Mouse (Mus musculus) left cerebral cortex, adult 8-10 months (tissue): ENCODE measurements around the gene Ubald1. TPM values are rescaled to one million over a fixed set of nuclear protein-coding genes. Genes with fewer than 3 reads are reported as not detected.

Experiments
- DNase-seq, 2 experiments: peaks; one replicate each; pipeline ENCODE4 v3.0.0; 2022; ENCODE audit warnings: low spot score in 2 of 2
- total RNA-seq, 4 experiments: library from RNA; stranded (reverse); gene quantifications; 2 replicates each; pipeline ENCODE4 v1.2.4; 2022

Gene Ubald1
- 10 to 100 TPM; 74.5 to 92.0 (median 80.8) TPM for total RNA-seq

DNA sequence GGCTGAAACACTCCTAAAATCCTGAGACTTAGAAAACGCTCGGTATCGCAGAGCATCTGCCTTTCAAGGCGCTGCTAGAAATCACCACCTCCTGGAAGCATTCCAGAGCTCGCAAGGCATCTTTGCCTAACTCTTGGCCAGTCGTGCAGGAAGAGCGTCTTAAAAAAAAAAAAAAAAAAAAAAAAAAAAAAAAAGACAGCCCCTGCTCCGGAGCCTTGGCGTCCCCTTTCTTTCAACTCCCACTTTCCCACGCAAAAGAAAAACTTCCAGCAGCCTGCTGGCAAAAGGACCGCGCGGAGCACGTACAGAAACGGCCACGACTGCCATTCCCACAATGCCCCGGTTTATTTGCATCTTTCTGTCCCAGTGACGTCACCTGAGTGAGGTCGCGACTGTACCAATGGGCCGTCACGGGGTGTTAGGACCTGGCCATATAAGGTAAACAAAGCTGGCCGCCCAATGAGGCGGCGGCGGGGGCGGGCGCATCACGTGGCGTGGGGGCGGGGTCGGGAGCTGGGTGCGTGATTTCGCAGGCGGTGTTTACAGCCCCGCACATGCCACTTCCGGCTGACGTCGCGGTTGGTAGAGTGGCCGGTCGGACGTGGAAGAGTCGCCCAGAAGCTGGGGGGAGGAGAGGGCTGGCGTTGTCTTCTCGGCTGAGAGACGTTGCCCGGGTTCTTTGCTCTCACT, at the start of gene Ubald1:
Gene Ubald1, minus strand, starts transcription at position 180 of the 690 bp plus-strand sequence.
- peak; percentile 87 to 100 for DNase-seq

- DNase-seq: no peak
Observed at GRCm38 (mm10) chr16:4928474-4928873, 48.4 kb upstream of the Ubald1 start.

DNA sequence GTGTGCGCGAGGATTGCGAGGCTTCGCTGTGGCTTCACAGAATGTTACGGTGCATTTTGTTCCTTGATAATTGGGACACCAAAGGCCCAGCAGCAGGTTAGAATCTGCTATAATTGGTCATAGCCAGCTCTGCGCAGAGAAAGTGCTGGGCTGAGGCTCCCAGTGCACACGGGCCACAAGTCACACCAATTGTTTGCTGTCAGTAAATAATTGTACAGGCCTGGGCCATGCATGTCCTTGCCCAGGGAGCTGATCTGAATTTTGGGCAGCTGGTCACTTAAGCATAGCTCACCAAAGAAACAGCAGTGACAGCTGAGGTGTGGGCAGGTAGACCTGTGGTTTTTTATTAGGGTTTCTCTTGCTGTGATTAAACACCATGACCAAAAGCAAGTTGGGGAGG, 47.9 kb upstream of the Ubald1 start:
- DNase-seq: no peak

GRCm38 (mm10) chr16:4923996-4924395, 43.9 kb upstream of the Ubald1 start:
- no peak for DNase-seq

DNA sequence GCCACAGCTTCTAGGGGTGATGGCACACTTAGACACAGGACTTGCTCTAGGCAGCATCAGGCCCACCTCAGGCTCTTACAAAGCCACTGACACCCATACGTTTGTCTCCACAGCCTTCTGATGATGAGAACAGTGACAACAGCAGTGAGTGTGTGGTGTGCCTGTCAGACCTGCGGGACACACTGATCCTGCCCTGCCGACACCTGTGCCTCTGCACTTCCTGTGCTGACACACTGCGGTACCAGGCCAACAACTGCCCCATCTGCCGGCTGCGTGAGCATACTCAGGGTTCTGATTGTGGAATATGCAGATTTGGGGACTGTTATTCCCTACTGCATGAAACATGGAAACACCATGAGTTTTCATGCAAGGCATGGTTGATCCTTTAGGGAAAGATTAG, 42.4 kb upstream of the Ubald1 start:
- no peak for DNase-seq

- no peak for DNase-seq
Observed at GRCm38 (mm10) chr16:4920556-4920955, 40.4 kb upstream of the Ubald1 start.

DNA sequence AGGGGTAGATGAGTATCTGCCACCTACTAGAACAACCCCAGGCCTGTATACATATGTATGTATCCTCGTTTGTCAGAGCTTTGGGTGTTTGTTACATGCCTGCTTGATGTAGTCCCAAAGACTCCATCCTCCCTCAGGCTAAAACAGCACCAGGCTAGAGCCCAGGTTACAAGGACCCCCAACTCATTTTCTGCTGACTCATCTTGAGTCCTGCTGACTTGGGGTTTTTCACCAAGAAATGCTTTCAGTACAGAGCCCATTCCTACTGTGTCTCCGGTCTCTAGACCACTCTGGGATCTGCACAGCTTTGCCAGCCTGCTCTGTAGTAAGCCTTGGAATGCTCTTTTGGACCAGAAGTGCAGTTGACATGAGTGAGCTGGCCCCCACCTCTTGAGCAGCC, 36.5 kb upstream of the Ubald1 start:
- DNase-seq: no peak

DNA sequence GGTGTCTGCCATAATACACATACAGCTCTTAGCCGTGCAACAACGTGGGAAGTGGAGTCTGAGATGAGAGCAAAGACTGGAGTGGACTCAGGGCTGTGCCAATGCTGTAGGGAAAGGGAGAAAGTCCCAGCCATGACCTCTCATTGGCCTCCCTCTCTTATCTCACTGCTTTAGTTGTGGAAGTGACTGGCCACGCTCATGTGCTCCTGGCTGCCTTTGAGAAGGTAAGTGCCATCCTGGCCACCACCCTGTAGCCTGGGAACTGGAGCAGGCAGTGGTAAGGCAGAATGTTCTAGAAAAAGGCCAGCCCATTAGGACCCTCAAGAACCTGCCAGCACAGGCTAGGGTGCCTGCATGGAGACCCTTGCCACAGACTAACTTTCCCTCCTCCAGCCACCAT, 35.8 kb upstream of the Ubald1 start:
- no peak for DNase-seq

DNA sequence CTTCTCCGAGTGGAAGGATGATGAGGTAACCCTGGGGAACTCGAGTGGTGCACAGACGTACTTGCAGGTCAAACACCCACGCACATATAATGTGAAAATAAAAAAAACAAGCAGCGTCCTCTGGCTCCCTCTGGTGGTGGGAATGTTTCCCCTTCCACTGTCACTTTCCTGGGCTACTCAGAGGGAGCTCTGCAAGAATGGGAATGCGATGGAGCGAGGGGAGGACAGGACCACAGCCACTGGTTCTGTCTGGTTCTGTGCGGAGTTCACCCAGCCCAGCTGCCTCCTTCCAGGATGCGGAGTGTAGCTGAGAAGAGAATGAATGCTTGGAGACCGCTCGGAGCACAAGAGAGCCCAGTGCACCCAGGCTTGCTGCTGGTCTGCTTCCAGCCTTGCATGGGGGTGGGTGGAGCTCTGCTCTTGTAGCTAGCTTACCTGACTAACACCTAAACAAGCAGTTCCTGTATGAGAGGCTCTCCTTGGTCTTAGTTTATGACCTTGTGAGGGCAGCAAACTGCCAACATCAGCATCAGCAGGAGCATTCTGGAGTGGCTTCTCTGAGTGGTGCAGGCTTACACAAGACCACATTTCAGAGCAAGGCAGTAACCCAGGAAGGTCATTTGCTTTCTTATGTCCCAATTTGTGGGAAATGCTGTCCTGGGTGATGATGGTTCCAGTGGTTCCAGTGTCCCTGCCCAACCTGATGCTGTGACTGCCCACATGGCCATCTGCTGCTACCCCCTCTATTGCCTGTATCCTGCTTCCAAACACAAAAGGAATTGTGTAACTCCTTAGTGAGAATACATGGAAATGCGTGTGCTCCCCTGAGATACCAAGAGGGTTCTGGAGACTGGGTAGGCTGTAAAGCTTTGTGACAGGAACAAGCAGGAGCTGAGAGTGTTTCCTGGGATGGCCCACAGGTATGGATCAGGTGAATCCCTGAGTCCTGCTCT, 33.9 kb upstream of the Ubald1 start:
- DNase-seq: peak; percentile 78 to 84

- no peak for DNase-seq
Observed at GRCm38 (mm10) chr16:4912907-4913782, 33.0 kb upstream of the Ubald1 start.

DNA sequence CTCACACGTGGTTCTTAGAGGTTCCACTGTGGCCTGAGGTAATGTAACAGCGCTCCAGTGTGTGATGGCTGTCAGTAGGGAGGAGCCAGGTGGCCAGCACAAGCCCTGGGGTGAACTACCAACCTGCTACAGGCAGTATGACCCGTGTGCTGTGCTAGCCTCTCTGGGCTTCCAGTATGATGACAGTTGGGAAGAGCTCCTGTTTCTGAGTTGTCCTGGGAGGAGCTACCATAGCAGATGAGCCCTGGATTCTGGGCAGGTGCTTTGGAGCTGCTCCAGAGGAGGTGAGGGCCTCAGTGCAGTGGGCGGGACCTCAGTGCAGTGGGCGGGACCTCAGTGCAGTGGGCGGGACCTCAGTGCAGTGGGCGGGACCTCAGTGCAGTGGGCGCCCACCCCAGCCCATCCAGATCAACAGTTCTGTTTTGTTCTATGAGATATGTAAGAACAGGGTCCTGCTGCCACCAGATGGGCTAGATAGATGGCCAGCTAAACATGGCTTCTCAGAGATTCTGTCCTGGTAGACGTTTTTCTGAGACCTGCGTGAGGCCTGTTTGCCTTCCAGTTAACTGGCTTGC, 32.0 kb upstream of the Ubald1 start:
- DNase-seq: no peak

GRCm38 (mm10) chr16:4910758-4911157, 30.6 kb upstream of the Ubald1 start:
- DNase-seq: no peak

- DNase-seq: no peak
Observed at GRCm38 (mm10) chr16:4909745-4910144, 29.6 kb upstream of the Ubald1 start.

DNA sequence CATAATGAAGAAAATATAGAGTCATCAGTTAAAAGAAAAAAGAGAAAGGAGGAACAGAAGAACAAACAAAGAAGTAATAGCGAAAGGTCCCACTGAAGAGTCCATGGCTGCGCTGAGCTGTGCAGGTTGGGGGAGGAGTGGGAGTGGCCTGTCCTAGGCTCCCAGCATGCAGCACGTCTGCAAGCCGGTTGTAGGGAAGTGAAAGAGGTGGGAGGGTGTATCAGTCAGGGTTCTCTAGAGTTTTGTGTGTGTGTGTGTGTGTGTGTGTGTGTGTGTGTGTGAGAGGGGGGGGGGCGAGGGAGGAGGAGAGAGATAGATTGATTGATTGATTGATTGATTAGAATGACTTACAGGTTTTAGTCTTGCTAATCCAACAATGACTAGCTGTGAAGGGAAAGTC, 27.9 kb upstream of the Ubald1 start:
- DNase-seq: no peak

DNA sequence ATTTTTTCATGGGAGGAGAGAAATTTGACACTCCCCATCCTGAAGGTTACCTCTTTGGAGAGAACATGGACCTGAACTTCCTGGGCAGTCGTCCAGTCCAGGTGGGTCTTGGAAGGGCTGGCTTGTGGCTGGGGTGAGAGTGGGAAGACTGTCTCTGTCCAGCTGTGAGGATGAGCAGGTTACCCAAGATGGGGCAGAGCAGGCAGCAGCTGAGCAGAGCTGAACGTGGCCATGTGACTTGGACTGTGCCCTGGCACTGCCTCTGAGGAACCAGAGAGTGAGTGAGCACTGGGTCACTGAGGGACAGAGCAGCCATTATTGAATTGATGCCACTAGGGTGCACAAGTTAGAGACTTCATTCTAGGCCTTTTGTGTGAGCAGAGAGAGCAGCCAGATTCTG, 27.3 kb upstream of the Ubald1 start:
- no peak for DNase-seq

DNA sequence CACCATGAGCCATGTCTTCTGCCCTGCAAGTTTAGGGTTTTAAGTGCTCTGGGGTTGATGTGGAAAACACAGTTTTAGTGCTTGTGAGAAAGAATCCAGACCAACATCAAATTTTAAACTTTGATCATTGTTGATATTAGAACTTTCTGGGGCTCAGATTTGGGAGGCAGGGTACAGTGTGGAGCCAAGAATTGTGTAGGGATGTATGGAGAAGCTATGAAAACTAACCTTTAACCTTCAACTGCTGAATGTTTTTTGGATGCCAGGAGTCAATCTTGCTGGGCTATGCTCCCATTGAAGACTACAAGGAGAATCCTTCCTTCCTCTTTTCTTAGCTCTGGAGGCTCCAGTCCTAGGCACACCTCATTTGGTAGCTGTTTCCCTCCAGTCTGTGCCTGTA, 26.4 kb upstream of the Ubald1 start:
- no peak for DNase-seq

DNA sequence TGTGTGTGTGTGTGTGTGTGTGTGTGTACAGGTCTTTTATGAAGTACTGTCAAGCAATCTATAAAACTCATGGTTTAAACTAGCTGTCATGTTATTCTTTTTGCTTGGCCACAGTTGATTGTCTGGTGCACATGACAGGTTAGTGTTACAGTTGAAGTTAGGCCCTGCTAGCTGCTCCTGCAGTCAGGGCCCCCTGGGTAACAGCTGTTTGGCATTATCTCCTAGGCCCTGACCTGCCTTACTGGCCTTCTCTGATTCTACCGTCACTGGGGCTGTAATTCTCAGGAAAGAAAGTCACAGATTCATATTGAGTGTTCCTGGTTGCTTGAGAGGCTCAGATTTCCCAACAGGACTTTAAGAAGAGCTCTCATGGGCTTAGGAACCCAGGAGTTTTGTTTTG, 25.5 kb upstream of the Ubald1 start:
- no peak for DNase-seq

- no peak for DNase-seq
Observed at GRCm38 (mm10) chr16:4904878-4905277, 24.8 kb upstream of the Ubald1 start.

GRCm38 (mm10) chr16:4903491-4904102, 23.5 kb upstream of the Ubald1 start:
- DNase-seq: no peak

DNA sequence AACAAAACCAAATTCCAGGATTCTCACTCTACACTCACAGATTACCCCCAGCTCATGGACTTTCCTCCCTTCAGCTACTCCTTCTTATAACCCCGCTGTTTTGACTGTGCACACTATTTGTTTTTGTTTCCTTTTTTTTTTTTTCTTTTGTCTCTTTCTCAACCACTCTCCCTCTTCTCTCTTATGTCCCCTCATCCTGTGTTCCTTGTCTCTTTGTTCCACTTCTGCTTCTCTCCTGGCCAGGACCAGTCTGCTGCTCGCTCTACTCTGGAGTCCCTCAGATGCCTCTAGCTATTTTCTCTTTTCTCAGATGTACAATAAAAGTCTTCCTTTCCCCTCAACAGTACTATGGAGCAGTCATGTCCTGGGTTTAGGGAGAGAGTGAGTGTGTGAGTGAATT, 22.3 kb upstream of the Ubald1 start:
- no peak for DNase-seq

- no peak for DNase-seq
Observed at GRCm38 (mm10) chr16:4901167-4901566, 21.1 kb upstream of the Ubald1 start.
